Mouse (Mus musculus) adrenal gland, adult 2 months (tissue): ENCODE measurements around the gene Stk4. TPM values are rescaled to one million over a fixed set of nuclear protein-coding genes. Genes with fewer than 3 reads are reported as not detected.

Experiments used
- DNase-seq: peaks from one replicate; pipeline ENCODE4 v3.0.0; 2021
- polyA plus RNA-seq: library from polyadenylated mRNA; depleted of rRNA; stranded (reverse); fragments of >200 nt; gene quantifications from 2 replicates; pipeline ENCODE4 v1.2.3, GENCODE M21; 2012
- total RNA-seq, 2 experiments: library from RNA; stranded (reverse); gene quantifications; 2 replicates each; pipeline ENCODE4 v1.2.3; 2021

The Stk4 gene
- total and polyA plus RNA-seq, 3 experiments, result 6.4 to 29.5 (median 25.9) TPM

- DNase-seq, result no peak
Observed at GRCm38 (mm10) chr2:164128576-164129411, 58.7 kb downstream of the Stk4 start.

- no peak for DNase-seq
Observed at GRCm38 (mm10) chr2:164131586-164131985, 61.5 kb downstream of the Stk4 start.

GRCm38 (mm10) chr2:164134563-164134962 lies 64.4 kb downstream of the Stk4 start:
- DNase-seq, result peak; percentile 61

- DNase-seq, result no peak
Observed at GRCm38 (mm10) chr2:164135367-164135766, 65.2 kb downstream of the Stk4 start.

GRCm38 (mm10) chr2:164136393-164136792 lies 66.3 kb downstream of the Stk4 start:
- peak; percentile 44 for DNase-seq

- DNase-seq, result no peak
Observed at GRCm38 (mm10) chr2:164137754-164138153, 67.6 kb downstream of the Stk4 start.

DNA sequence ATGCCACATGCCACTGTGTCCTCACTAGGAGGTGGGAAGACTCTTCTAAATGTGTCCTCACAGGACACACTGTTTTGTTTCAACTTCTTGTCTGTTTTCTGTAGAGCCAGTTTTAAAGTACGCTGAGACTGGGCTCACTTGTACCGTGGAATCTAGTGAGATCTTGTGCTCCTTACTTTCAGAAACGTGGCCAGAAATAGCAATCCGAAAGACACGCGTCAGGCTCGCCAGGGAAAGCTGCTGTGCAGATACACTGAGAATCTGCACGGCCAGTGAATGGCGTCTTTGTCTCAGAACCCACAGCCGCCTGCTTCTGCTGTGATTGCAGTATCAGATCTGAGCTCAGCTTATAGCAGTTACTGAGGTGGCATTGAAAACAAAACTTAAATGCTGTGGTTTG lies 71.9 kb downstream of the Stk4 start:
- DNase-seq, result peak; percentile 45

DNA sequence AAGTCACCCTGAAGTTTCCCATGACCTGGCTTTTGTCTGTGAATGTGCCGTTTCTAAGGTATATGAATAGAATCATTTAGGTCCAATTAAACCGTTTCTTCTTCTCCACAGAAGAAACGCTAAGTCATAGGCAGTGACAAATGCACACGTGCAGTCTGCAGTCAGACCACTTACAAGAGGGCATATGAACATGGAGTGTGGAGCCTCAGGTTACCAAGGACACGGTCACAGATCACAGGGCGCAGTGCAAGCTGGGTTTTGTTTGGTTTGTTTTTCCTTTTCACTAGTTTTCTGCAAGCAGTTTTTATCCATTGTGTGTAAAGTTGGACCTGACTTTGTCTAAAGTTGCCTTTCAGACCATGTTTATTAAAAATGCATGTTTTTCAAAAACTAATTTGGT lies 73.9 kb downstream of the Stk4 start:
- DNase-seq, result peak; percentile 39

DNA sequence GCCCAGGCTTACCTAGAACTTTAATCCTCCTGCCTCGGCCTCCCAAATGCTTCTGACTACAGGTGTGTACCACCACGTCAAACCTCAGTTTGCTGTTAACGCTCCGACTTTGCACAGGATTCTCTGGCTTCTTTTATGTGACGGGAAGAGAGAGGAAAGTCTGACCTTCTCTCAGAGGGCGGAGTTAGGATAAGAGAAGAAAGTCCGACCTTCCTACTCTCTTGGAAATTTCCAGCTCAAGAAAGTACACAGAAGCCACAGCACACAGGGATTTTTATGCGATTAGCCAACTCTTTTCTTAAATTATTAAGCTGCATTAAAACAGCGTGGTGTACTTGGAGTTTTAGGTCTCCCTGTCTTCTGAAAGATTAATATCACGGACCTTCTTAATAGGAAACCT lies 74.4 kb downstream of the Stk4 start:
- DNase-seq, result peak; percentile 49

DNA sequence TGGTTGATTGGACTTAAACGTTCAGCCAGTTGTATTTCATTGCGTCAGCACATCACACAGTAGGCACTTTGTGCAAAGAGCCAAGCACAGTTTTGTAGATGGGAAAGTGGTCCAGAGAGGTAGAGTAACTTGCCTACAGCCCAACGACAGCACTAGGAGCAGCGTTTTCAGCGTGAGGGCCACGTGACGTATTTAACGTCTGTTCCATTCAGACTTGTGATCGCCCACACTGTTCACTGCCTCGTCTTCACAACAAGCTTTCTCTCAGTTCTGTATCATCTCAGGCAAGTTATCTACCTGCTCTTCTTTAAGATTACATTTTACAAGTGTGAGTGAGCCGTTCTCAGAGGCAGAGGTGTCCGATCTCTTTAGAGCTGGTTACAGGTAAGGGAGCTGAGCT lies 76.4 kb downstream of the Stk4 start:
- no peak for DNase-seq

- no peak for DNase-seq
Observed at GRCm38 (mm10) chr2:164150086-164150760, 80.1 kb downstream of the Stk4 start.

DNA sequence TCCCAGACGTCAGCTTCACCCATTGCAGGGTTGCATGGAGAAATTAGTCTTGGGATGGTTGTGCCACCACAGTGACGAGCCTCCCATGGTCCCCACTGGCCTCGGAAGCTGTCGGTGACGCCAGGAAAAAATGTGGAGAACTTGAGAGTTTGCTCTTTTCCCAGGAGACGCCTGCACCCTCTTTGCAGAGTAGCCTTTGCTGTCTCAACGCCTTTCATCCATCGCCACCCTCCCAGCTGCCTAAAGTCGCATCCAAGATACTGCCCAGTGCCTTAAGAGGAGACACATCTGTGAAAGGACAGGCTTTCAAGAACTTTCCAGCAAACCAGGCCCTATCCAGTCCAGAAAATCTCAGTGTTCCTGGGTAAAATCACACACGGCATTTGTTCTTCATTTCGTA lies 82.2 kb downstream of the Stk4 start:
- DNase-seq, result no peak

- DNase-seq, result no peak
Observed at GRCm38 (mm10) chr2:164154007-164154406, 83.9 kb downstream of the Stk4 start.

DNA sequence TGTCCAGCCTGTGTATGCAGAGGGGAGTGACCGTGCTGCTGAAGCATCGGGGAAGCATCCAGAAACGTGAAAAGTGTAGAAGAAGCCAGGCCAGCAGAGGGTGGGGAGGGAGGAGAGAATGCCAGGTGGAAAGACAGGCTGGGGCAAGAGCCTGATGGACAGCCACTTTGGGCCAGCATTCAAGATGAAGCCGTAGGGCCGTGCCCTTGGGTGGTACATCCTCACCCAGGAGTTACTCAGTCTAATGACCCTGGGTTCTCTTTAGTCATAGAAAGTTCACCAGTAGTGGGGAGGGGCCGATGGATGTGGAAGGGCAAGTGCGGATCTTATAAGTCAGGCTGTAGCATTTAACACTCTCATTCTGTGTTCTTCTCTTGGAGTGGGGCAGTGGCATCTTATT lies 86.0 kb downstream of the Stk4 start:
- peak; percentile 69 for DNase-seq

DNA sequence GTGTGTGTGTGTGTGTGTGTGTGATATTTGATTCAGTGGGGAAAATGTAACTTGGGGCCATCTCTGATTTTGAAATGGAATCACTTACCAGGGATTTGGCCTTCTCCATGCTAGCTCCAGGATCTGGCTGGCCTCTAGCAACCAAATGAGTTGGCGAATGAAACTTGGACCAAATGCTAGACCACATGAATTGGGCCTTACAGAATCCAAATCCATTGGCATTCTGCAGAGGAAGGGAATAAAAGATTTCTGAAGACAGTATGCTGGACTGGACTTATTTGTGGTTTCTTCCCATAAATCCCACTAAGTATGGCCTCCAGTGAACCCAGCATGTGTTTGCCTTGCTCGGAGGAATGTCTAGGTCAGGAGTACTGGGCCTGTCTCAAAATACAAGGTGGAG lies 88.7 kb downstream of the Stk4 start:
- DNase-seq, result no peak

GRCm38 (mm10) chr2:164161515-164162055 lies 91.5 kb downstream of the Stk4 start:
- no peak for DNase-seq

DNA sequence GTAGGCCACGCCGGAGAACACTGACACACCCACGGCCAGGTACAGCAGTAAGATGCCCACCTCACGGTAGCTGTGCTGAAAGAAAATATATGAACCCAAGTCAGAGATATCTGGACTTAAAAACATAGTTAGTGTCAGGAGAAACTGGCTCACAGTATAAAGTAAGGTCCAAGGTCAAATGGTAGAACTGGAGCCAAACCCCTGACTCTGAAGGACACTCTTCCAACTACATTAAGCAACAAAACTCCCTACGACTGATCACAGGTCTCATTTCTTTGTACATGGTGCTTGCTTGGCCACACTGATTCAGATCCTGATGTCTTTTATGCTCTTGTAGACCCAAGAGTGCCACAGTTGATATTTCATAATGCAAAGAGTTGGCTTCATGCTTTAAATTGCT lies 94.8 kb downstream of the Stk4 start:
- DNase-seq, result peak; percentile 66

DNA sequence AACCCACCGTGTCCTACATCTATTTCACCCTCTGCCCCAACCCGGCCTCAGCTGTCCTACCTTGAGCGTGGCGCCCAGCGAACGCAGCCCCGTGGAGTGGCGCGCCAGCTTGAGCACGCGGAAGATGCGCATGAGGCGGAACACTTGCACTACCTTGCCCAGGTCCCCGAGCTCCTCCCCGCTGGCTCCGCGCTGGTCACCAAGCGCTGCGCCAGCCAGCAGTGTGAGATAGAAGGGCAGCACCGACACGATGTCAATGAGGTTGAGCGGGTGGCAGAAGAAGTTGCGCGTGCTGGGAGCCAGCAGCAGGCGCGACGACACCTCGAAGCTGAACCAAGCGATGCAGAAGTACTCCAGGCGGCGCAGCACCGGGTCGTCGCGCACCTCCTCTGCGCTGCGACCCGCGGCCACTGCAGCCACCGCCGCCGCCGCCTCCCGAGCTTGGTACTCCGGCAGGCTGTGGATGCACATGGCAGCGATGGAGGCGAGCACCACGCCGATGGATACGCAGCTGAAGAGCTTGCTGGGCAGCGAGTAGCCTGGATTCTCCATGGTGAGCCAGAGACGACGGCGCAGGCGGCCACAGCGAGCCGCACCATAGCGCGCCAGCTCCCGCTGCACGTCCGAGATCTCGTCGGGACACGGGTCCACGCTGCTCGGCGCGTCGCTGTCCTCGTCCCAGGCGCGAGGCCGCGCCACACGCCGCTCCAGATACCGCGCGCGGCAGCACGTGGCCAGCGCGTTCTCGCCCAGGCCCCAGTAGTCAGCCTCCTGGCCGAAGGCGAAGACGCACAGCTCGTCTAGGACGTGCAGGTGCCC lies 97.8 kb downstream of the Stk4 start:
- no peak for DNase-seq

DNA sequence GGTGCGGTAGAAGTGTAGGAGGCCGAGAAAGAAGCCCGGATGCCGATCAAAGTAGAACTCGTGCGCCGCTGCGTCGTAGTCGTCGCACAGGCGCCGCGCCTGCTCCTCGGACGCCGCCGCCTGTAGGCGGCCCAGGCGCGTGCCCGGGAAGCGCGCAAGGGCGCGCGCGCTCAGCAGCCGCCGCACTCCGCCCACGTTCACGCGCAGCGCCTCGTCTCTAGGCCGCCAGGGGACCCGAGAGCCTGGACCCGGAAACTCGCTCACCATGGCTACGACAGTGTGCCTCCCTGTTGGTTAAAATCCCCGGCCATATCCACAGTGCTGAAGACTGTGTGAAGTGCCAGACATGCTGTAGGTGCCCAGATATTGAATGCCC lies 98.4 kb downstream of the Stk4 start:
- no peak for DNase-seq

GRCm38 (mm10) chr2:164170326-164170725 lies 100.2 kb downstream of the Stk4 start:
- DNase-seq, result no peak

GRCm38 (mm10) chr2:164170902-164171301 lies 100.8 kb downstream of the Stk4 start, which contains the start of gene Kcns1:
TSS of gene Kcns1 (minus strand) at chr2:164171113.
- DNase-seq, result no peak

DNA sequence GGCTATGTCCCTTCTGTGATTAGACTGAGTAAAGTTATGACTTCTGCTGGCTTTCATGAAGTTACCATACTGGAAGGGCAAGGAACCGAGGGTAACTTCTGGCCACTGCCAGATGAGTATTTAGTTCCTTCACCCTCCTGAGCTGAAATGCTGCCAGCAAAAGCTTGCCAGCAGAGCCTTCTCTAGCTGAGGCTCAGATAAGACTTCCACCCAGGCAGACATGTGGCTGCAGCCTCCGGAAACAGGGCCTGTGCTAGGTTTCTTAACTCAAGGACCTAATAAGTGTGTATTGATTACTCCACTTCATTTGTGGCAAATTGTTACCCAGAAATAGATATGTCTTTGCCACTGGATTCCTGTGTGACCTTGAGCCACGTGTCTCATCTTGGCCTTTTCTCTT lies 103.3 kb downstream of the Stk4 start:
- DNase-seq, result peak; percentile 26
